Mouse (Mus musculus) limb, embryonic 14.5 days (tissue): ENCODE results near the gene Mgarp. TPM values are rescaled to one million over a fixed set of nuclear protein-coding genes. Genes with fewer than 3 reads are reported as not detected.
A peak's percentile ranks its signal among the peaks of the same experiment; 100 is the strongest.

ENCODE experiments used
- ATAC-seq: fragments of 200-750 bp; cut with Nextera tagmentation; 2 replicates; pipeline ENCODE4 v1.8.0; 2017; ENCODE audit warnings: low read depth, moderate number of reproducible peaks, moderate TSS enrichment; ENCODE audit not compliant: low FRiP score
- DNase-seq: peaks from one replicate; pipeline ENCODE4 v3.0.0-alpha.2; 2015; ENCODE audit warnings: low spot score
- H3K27ac ChIP-seq: fragments of 300-500 bp; sonication (generic); replicated peaks from 2 replicates; pipeline ENCODE4 v1.5.1; 2014; ENCODE audit warnings: low read depth, mild to moderate bottlenecking, low read length, moderate library complexity, mixed read lengths
- H3K27me3 ChIP-seq: fragments of 300-500 bp; sonication (generic); 2 replicates; pipeline ENCODE4 v1.6.1; 2014; ENCODE audit warnings: low read length, mixed read lengths; ENCODE audit not compliant: control insufficient read depth, insufficient read depth
- H3K36me3 ChIP-seq: fragments of 300-500 bp; sonication (generic); 2 replicates; pipeline ENCODE4 v1.6.1; 2014; ENCODE audit warnings: mild to moderate bottlenecking, low read length, moderate library complexity, mixed read lengths; ENCODE audit not compliant: control insufficient read depth, insufficient read depth
- H3K4me1 ChIP-seq: fragments of 300-500 bp; sonication (generic); 2 replicates; pipeline ENCODE4 v1.6.1; 2014; ENCODE audit warnings: antibody characterized with exemption, low read length, mixed read lengths; ENCODE audit not compliant: control insufficient read depth, insufficient read depth
- H3K4me2 ChIP-seq: fragments of 300-500 bp; sonication (generic); replicated peaks from 2 replicates; pipeline ENCODE4 v1.6.1; 2014; ENCODE audit warnings: low read depth, mild to moderate bottlenecking, low read length, moderate library complexity; ENCODE audit not compliant: severe bottlenecking
- H3K4me3 ChIP-seq: fragments of 300-500 bp; sonication (generic); replicated peaks from 2 replicates; pipeline ENCODE4 v1.5.1; 2014; ENCODE audit warnings: low read length
- H3K9ac ChIP-seq: fragments of 300-500 bp; sonication (generic); 2 replicates; pipeline ENCODE4 v1.6.1; 2014; ENCODE audit warnings: mild to moderate bottlenecking, low read depth, low read length, moderate library complexity; ENCODE audit not compliant: severe bottlenecking
- H3K9me3 ChIP-seq: fragments of 300-500 bp; sonication (generic); 2 replicates; pipeline ENCODE4 v1.6.1; 2016; ENCODE audit warnings: low read length; ENCODE audit not compliant: control insufficient read depth
- POLR2A ChIP-seq: fragments of 200-500 bp; IDR thresholded peaks from 2 replicates; pipeline ENCODE4 v1.8.0; 2012; ENCODE audit warnings: inconsistent platforms, mild to moderate bottlenecking, moderate library complexity, borderline replicate concordance; ENCODE audit not compliant: insufficient read depth, insufficient read length; ENCODE audit errors: extremely low read depth
- WGBS: fragments of 180-500 bp; shearing (Covaris S2); extraction: QIAGEN DNeasy Blood & Tissue Kit; methylation state at CpG from one replicate; pipeline ENCODE4 v1.1.7; 2014; 5-methylcytosine and 5-hydroxymethylcytosine counted together
- polyA plus RNA-seq, 2 experiments: library from polyadenylated mRNA; depleted of rRNA in 1 of 2; stranded (reverse) in 1 of 2; unstranded in 1 of 2; fragments of >200 nt; fragmentation: Nextera tagmentation in 1 of 2; extraction: Ambion mirVana in 1 of 2; gene quantifications; 2 replicates each; pipeline versions ENCODE4 v1.2.1 to v1.2.3; 2012 to 2014

Mgarp gene
- polyA plus RNA-seq, 2 experiments, result 3.1 to 4.0 TPM

GRCm38 (mm10) chr3:51343260-51343659 lies 53.3 kb downstream of the Mgarp start:
- WGBS, result 81% methylated on average over 4 of the region's 4 CpGs
- TF ChIP-seq POLR2A, result no peak
- H3K4me3 ChIP-seq, result no peak overlapping the region

GRCm38 (mm10) chr3:51342152-51342551 lies 54.4 kb downstream of the Mgarp start:
- no peak for ATAC-seq
- Histone ChIP-seq H3K4me2 (peak overlapping the region; percentile 88), H3K27ac (peak overlapping the region; percentile 94), H3K27me3 (no peaks in the 10 kb centered on the region), H3K4me3 (peak overlapping the region; percentile 95), H3K9ac (peak overlapping the region; percentile 86), H3K36me3 (no peaks in the 10 kb centered on the region), H3K9me3 (no peaks in the 10 kb centered on the region), H3K4me1 (0 out of 2 replicates have a peak, but pooled peaks cover 2% of the 10 kb centered on the region)
- WGBS, result 8% methylated on average over 9 of the region's 9 CpGs
- DNase-seq, result no peak
- no peak for TF ChIP-seq POLR2A

More at GRCm38 (mm10) chr3:51343260-51343659, 53.3 kb downstream of the Mgarp start:
- Histone ChIP-seq H3K4me2 (no peak overlapping the region), H3K27ac (no peak overlapping the region), H3K4me1 (0 out of 2 replicates have a peak, but pooled peaks cover 2% of the 10 kb centered on the region), H3K9ac (no peak overlapping the region), H3K27me3 (no peaks in the 10 kb centered on the region), H3K36me3 (no peaks in the 10 kb centered on the region), H3K9me3 (no peaks in the 10 kb centered on the region)
- no peak for DNase-seq
- ATAC-seq, result no peak

- ATAC-seq (peak; percentile 87), DNase-seq (peak; percentile 82)
- Histone ChIP-seq H3K9me3 (no peaks in the 10 kb centered on the region), H3K27ac (peak overlapping the region; percentile 94), H3K4me3 (peak overlapping the region; percentile 95), H3K4me1 (0 out of 2 replicates have a peak, but pooled peaks cover 2% of the 10 kb centered on the region), H3K9ac (peak overlapping the region; percentile 86), H3K27me3 (no peaks in the 10 kb centered on the region), H3K36me3 (no peaks in the 10 kb centered on the region), H3K4me2 (peak overlapping the region; percentile 88)
- under 1% methylated on average over 52 of the region's 86 CpGs for WGBS
- peak; percentile 53; the same call in 1 of the 2 replicates for TF ChIP-seq POLR2A
These were observed 55.1 kb downstream of the Mgarp start for GRCm38 (mm10) chr3:51341268-51342081.

GRCm38 (mm10) chr3:51340552-51341267 lies 55.8 kb downstream of the Mgarp start, which contains the start of gene Elf2:
Gene Elf2, minus strand, starts transcription at chr3:51340663.
- no peak for TF ChIP-seq POLR2A
- 0% methylated on average over 54 of the region's 87 CpGs for WGBS

More at GRCm38 (mm10) chr3:51340552-51341267, 55.8 kb downstream of the Mgarp start, which contains the start of gene Elf2:
- peak within 1 kb of the TSS; percentile 88 for H3K4me2 ChIP-seq
- no peaks in the 10 kb centered on the region for H3K36me3 ChIP-seq
- H3K4me3 ChIP-seq, result peak within 1 kb of the TSS; percentile 95
- DNase-seq, result peak; percentile 77
- H3K27ac ChIP-seq, result peak within 1 kb of the TSS; percentile 94
- no peaks in the 10 kb centered on the region for H3K27me3 ChIP-seq
- ATAC-seq, result peak; percentile 76
- peak within 1 kb of the TSS; percentile 86 for H3K9ac ChIP-seq
- no peaks in the 10 kb centered on the region for H3K9me3 ChIP-seq
- 0 out of 2 replicates have a peak, but pooled peaks cover 2% of the 10 kb centered on the region for H3K4me1 ChIP-seq
